Mouse (Mus musculus): ENCODE results near the gene Evpl. TPM values are rescaled to one million over a fixed set of nuclear protein-coding genes. Genes with fewer than 3 reads are reported as not detected.

The Evpl gene
- total RNA-seq, 2 experiments from 2014 or later = 0.05 to 1.2 TPM

- no peak for ATAC-seq (replicated peaks; ENCODE audit: poor library complexity)
These were observed 59.3 kb downstream of the Evpl start for GRCm38 (mm10) chr11:116178411-116179121.

GRCm38 (mm10) chr11:116176010-116176409 lies 61.9 kb downstream of the Evpl start:
- ATAC-seq (replicated peaks; ENCODE audit: poor library complexity) = no peak

DNA sequence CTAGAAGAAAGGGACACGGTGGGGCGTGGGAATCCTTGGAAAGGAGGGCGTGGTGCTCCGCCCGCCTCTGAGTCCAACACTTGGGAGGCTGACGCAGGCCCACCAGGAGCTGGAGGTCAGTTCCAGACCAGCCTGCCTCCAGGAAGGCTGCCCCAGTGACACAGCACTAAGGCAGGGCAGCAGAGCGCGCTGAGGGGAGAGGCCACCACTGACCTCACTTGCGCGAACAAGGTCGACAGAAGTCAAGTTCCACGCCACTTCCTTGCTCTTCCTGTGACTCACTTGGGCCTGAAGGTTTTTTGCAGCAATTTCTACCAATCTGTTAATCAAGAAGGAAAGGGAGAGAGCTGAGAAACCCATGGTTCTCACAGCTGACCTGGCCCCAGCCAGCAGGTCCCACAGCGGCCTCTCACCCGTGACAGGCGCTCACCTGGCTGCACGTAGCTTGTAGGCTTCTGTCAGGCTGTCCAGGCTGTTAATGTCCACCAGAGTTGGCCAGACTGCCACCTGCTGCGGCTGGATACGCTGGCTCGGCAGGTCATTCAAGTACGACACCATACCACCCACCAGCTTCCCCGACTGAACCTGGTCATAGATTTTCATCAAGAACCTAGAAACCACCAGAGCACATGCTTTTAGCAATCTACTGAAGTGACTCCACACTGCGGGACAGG lies 63.0 kb downstream of the Evpl start:
- no peak for ATAC-seq (replicated peaks; ENCODE audit: poor library complexity)

DNA sequence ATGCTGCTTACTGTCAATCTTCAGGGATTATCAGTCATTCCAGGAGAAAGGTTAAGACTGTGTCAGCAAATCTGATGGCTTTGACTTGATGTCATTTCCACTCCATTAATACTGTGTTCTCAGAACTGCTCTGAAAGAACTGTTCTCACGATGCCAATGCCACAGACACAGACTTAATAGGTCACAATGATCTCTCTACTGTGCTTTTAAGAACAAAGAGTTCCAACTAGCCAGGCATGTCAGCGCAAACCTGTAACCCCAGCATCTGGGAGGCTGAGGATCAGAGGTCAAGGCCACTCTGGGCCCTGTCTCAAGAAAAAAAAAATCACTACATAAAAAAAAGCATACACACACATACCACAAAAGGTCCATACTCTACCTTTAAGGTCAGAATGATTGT lies 65.9 kb downstream of the Evpl start:
- ATAC-seq (replicated peaks; ENCODE audit: poor library complexity) = no peak

Other genes starting within 250 kb of the Evpl start
- gene Galk1, start 225.4 kb downstream of the Evpl start, total RNA-seq (2015) = 29.4 and 29.8 TPM in 2 replicates
- 46.5 and 52.7 TPM in 2 replicates for gene Galk1, start 225.4 kb downstream of the Evpl start, total RNA-seq (2017)
- gene H3f3b, start 210.1 kb downstream of the Evpl start, total RNA-seq (2015) = 714 and 817 TPM in 2 replicates
- gene H3f3b, start 210.1 kb downstream of the Evpl start, total RNA-seq (2017) = 751 and 801 TPM in 2 replicates
- 13.7 and 15.3 TPM in 2 replicates for gene Unk, start 207.8 kb downstream of the Evpl start, total RNA-seq (2015)
- gene Unk, start 207.8 kb downstream of the Evpl start, total RNA-seq (2017) = 14.2 and 18.7 TPM in 2 replicates
- gene Unc13d, start 160.1 kb downstream of the Evpl start, total RNA-seq (2015) = 13.6 and 15.8 TPM in 2 replicates
- 15.5 and 26.1 TPM in 2 replicates for gene Unc13d, start 160.1 kb downstream of the Evpl start, total RNA-seq (2017)
- 42.4 and 56.5 TPM in 2 replicates for gene Wbp2, start 151.1 kb downstream of the Evpl start, total RNA-seq (2015)
- 15.6 and 22.8 TPM in 2 replicates for gene Wbp2, start 151.1 kb downstream of the Evpl start, total RNA-seq (2017)
- gene Trim47, start 110.9 kb downstream of the Evpl start, total RNA-seq (2015) = 0.59 and 1.9 TPM in 2 replicates
- gene Trim47, start 110.9 kb downstream of the Evpl start, total RNA-seq (2017) = 1.0 and 1.3 TPM in 2 replicates
- gene Trim65, start 106.9 kb downstream of the Evpl start, total RNA-seq (2015) = 13.8 and 16.2 TPM in 2 replicates
- 6.2 and 7.7 TPM in 2 replicates for gene Trim65, start 106.9 kb downstream of the Evpl start, total RNA-seq (2017)
- gene Mrpl38, start 99.2 kb downstream of the Evpl start, total RNA-seq (2015) = 38.2 and 47.0 TPM in 2 replicates
- gene Mrpl38, start 99.2 kb downstream of the Evpl start, total RNA-seq (2017) = 24.0 and 24.9 TPM in 2 replicates
- 9.6 and 10.0 TPM in 2 replicates for gene Fbf1, start 69.9 kb downstream of the Evpl start, total RNA-seq (2015)
- gene Fbf1, start 69.9 kb downstream of the Evpl start, total RNA-seq (2017) = 14.2 and 23.8 TPM in 2 replicates
- 63.8 and 66.9 TPM in 2 replicates for gene Ten1, start 39.2 kb downstream of the Evpl start, total RNA-seq (2015)
- 21.4 and 41.1 TPM in 2 replicates for gene Ten1, start 39.2 kb downstream of the Evpl start, total RNA-seq (2017)
- 16.2 and 17.0 TPM in 2 replicates for gene Acox1, start 39.0 kb downstream of the Evpl start, total RNA-seq (2015)
- 15.6 and 15.9 TPM in 2 replicates for gene Acox1, start 39.0 kb downstream of the Evpl start, total RNA-seq (2017)
- 59.1 and 65.6 TPM in 2 replicates for gene Srp68, start 36.1 kb upstream of the Evpl start, total RNA-seq (2015)
- gene Srp68, start 36.1 kb upstream of the Evpl start, total RNA-seq (2017) = 63.1 and 67.3 TPM in 2 replicates
- not detected in 2 replicates for gene Galr2, start 42.9 kb upstream of the Evpl start, total RNA-seq (2015)
- gene Galr2, start 42.9 kb upstream of the Evpl start, total RNA-seq (2017) = not detected in 2 replicates
- gene Exoc7, start 69.2 kb upstream of the Evpl start, total RNA-seq (2015) = 29.1 and 44.3 TPM in 2 replicates
- gene Exoc7, start 69.2 kb upstream of the Evpl start, total RNA-seq (2017) = 21.7 and 22.1 TPM in 2 replicates
- not detected in 2 replicates for gene Foxj1, start 97.3 kb upstream of the Evpl start, total RNA-seq (2015)
- not detected in 2 replicates for gene Foxj1, start 97.3 kb upstream of the Evpl start, total RNA-seq (2017)
- 7.1 and 7.6 TPM in 2 replicates for gene Rnf157, start 175.0 kb upstream of the Evpl start, total RNA-seq (2015)
- 5.5 and 7.6 TPM in 2 replicates for gene Rnf157, start 175.0 kb upstream of the Evpl start, total RNA-seq (2017)
- gene Ubald2, start 196.0 kb upstream of the Evpl start, total RNA-seq (2015) = 74.1 and 75.9 TPM in 2 replicates
- 71.7 and 76.0 TPM in 2 replicates for gene Ubald2, start 196.0 kb upstream of the Evpl start, total RNA-seq (2017)
- not detected in 2 replicates for gene Qrich2, start 228.2 kb upstream of the Evpl start, total RNA-seq (2015)
- 0.07 TPM in 1 of 2 replicates, not detected in the other for gene Qrich2, start 228.2 kb upstream of the Evpl start, total RNA-seq (2017)